Mouse (Mus musculus): ENCODE measurements at regions not wholly inside any gene's neighbourhood (a gene's known extent, or its start where the extent isn't known, plus 50 kb on each side); places are given as distances from the start of the nearest gene placed in this dataset.

DNA sequence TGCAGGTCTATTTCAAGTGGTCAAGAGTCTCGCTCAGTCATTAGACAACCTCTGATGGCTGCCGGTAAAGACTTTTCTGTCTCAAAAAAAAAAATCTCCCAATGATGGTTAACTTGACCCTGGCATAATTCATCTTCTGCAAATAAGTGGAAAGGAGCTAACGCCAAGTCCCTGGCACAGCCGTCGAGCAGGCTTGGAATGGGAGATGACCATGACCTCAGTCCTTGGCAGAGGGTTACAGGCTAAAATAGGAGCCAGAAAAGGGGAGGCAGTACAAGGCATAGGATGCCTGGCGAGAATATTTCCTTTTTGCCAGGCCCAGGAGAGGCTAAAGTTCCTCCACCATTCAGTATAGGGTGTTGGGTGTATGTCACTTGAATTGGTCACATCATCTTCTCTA, 69.2 kb upstream of the Gdf10 start:
- no peak overlapping the region for H3K27ac ChIP-seq (ENCODE audit: insufficient read depth, low read length)

DNA sequence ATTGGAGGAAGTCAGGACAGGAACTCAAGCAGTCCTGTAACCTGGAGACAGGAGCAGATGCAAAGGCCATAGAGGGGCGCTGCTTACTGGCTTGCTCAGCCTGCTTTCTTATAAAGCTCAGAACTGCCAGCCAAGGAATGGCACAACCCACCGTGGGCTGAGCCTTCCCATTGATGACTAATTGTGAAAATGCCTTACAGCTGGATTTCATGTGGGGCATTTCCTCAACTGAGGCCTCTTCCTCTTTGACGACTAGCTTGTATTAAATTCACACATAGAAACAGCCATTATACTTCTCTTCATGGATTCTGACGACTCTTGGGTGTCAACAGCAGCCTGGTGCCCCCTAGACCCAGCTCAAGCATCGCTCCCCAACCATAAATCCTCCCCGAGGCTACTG, 66.4 kb upstream of the Gdf10 start:
- no peak overlapping the region for H3K4me3 ChIP-seq (ENCODE audit: low read depth, low read length)
- TF ChIP-seq EP300 (IDR thresholded peaks at IDR 0.05; ENCODE audit: insufficient read depth, low read depth, low read length) = no peak
- no peaks in the 10 kb centered on the region for H3K36me3 ChIP-seq (ENCODE audit: control insufficient read depth, insufficient read depth, low read length, poor library complexity, severe bottlenecking)
- no peaks in the 10 kb centered on the region for H3K27me3 ChIP-seq (ENCODE audit: control insufficient read depth, insufficient read depth, low read length, poor library complexity, severe bottlenecking)
- H3K9ac ChIP-seq (ENCODE audit: low read depth, poor library complexity, severe bottlenecking) = no peak overlapping the region
- no peaks in the 10 kb centered on the region for H3K4me1 ChIP-seq (ENCODE audit: control insufficient read depth, insufficient read depth, low read length)
- no peak overlapping the region for H3K27ac ChIP-seq (ENCODE audit: insufficient read depth, low read length)
- H3K9me3 ChIP-seq (replicated peaks; ENCODE audit: control insufficient read depth, insufficient read depth, low read length, poor library complexity, severe bottlenecking) = no peaks in the 10 kb centered on the region

More for the DNA sequence above, 69.2 kb upstream of the Gdf10 start:
- no peak overlapping the region for H3K4me3 ChIP-seq (ENCODE audit: low read depth, low read length)
- H3K9ac ChIP-seq (ENCODE audit: low read depth, poor library complexity, severe bottlenecking) = no peak overlapping the region
- H3K27me3 ChIP-seq (ENCODE audit: control insufficient read depth, insufficient read depth, low read length, poor library complexity, severe bottlenecking) = no peaks in the 10 kb centered on the region
- H3K36me3 ChIP-seq (ENCODE audit: control insufficient read depth, insufficient read depth, low read length, poor library complexity, severe bottlenecking) = no peaks in the 10 kb centered on the region
- TF ChIP-seq CTCF (IDR thresholded peaks at IDR 0.05; ENCODE audit: low read depth, low read length) (no peak), EP300 (IDR thresholded peaks at IDR 0.05; ENCODE audit: insufficient read depth, low read depth, low read length) (no peak), POLR2A (IDR thresholded peaks at IDR 0.05; ENCODE audit: insufficient read depth, low read length) (no peak)
- no peaks in the 10 kb centered on the region for H3K9me3 ChIP-seq (replicated peaks; ENCODE audit: control insufficient read depth, insufficient read depth, low read length, poor library complexity, severe bottlenecking)
- no peaks in the 10 kb centered on the region for H3K4me1 ChIP-seq (ENCODE audit: control insufficient read depth, insufficient read depth, low read length)

GRCm38 (mm10) chr14:33864796-33865195, 58.6 kb upstream of the Gdf10 start:
- Histone ChIP-seq H3K4me1 (ENCODE audit: control insufficient read depth, insufficient read depth, low read length) (no peaks in the 10 kb centered on the region), H3K36me3 (ENCODE audit: control insufficient read depth, insufficient read depth, low read length, poor library complexity, severe bottlenecking) (no peaks in the 10 kb centered on the region), H3K4me3 (ENCODE audit: low read depth, low read length) (no peak overlapping the region), H3K9ac (ENCODE audit: low read depth, poor library complexity, severe bottlenecking) (no peak overlapping the region), H3K9me3 (replicated peaks; ENCODE audit: control insufficient read depth, insufficient read depth, low read length, poor library complexity, severe bottlenecking) (no peaks in the 10 kb centered on the region), H3K27me3 (ENCODE audit: control insufficient read depth, insufficient read depth, low read length, poor library complexity, severe bottlenecking) (no peaks in the 10 kb centered on the region), H3K27ac (ENCODE audit: insufficient read depth, low read length) (no peak overlapping the region)
- TF ChIP-seq EP300 (IDR thresholded peaks at IDR 0.05; ENCODE audit: insufficient read depth, low read depth, low read length) (no peak), CTCF (IDR thresholded peaks at IDR 0.05; ENCODE audit: low read depth, low read length) (no peak), POLR2A (IDR thresholded peaks at IDR 0.05; ENCODE audit: insufficient read depth, low read length) (no peak)

- Histone ChIP-seq H3K36me3 (ENCODE audit: control insufficient read depth, insufficient read depth, low read length, poor library complexity, severe bottlenecking) (no peaks in the 10 kb centered on the region), H3K4me1 (ENCODE audit: control insufficient read depth, insufficient read depth, low read length) (no peaks in the 10 kb centered on the region), H3K9me3 (replicated peaks; ENCODE audit: control insufficient read depth, insufficient read depth, low read length, poor library complexity, severe bottlenecking) (no peaks in the 10 kb centered on the region), H3K4me3 (ENCODE audit: low read depth, low read length) (no peak overlapping the region), H3K27me3 (ENCODE audit: control insufficient read depth, insufficient read depth, low read length, poor library complexity, severe bottlenecking) (no peaks in the 10 kb centered on the region), H3K27ac (ENCODE audit: insufficient read depth, low read length) (no peak overlapping the region), H3K9ac (ENCODE audit: low read depth, poor library complexity, severe bottlenecking) (no peak overlapping the region)
- no peak for TF ChIP-seq CTCF (IDR thresholded peaks at IDR 0.05; ENCODE audit: low read depth, low read length)
- TF ChIP-seq POLR2A (IDR thresholded peaks at IDR 0.05; ENCODE audit: insufficient read depth, low read length) = no peak
- TF ChIP-seq EP300 (IDR thresholded peaks at IDR 0.05; ENCODE audit: insufficient read depth, low read depth, low read length) = no peak
Measured at GRCm38 (mm10) chr14:33865746-33866145, 57.6 kb upstream of the Gdf10 start.

GRCm38 (mm10) chr14:33867674-33868073, 55.7 kb upstream of the Gdf10 start:
- H3K9ac ChIP-seq (ENCODE audit: low read depth, poor library complexity, severe bottlenecking) = no peak overlapping the region
- no peak overlapping the region for H3K27ac ChIP-seq (ENCODE audit: insufficient read depth, low read length)
- no peaks in the 10 kb centered on the region for H3K9me3 ChIP-seq (replicated peaks; ENCODE audit: control insufficient read depth, insufficient read depth, low read length, poor library complexity, severe bottlenecking)
- no peaks in the 10 kb centered on the region for H3K27me3 ChIP-seq (ENCODE audit: control insufficient read depth, insufficient read depth, low read length, poor library complexity, severe bottlenecking)
- H3K4me3 ChIP-seq (ENCODE audit: low read depth, low read length) = no peak overlapping the region
- no peak for TF ChIP-seq CTCF (IDR thresholded peaks at IDR 0.05; ENCODE audit: low read depth, low read length)
- no peak for TF ChIP-seq EP300 (IDR thresholded peaks at IDR 0.05; ENCODE audit: insufficient read depth, low read depth, low read length)
- TF ChIP-seq POLR2A (IDR thresholded peaks at IDR 0.05; ENCODE audit: insufficient read depth, low read length) = no peak
- no peaks in the 10 kb centered on the region for H3K4me1 ChIP-seq (ENCODE audit: control insufficient read depth, insufficient read depth, low read length)
- H3K36me3 ChIP-seq (ENCODE audit: control insufficient read depth, insufficient read depth, low read length, poor library complexity, severe bottlenecking) = no peaks in the 10 kb centered on the region

Data from ES-Bruce4 (cell line).